Mouse (Mus musculus): ENCODE measurements at regions not wholly inside any gene's neighbourhood (a gene's known extent, or its start where the extent isn't known, plus 50 kb on each side); places are given as distances from the start of the nearest gene placed in this dataset.

DNA sequence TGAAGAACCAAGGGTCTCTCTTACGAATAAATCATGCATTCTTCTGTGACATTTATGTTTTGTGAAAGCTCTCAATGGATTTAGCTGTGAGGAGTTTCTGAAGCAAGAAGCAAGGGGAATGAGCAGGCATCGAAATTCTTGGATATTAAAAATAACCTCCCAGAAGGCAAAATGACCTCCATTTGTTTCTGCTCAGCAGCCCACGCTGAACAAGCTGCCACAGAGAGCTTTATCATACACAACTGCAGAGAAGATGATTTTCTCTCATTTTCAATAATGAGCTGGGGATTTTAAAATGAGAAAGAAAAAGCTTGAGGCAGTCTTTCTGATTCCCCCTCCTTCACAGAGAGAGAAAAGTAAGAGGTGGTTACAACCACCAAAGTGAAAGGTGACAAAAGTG lies 394.2 kb downstream of the Synb start:
- no peak for TF ChIP-seq POLR2A (IDR thresholded peaks at IDR 0.05; ENCODE audit: borderline replicate concordance, extremely low read depth, insufficient read depth, insufficient read length, poor library complexity, severe bottlenecking)
- TF ChIP-seq CTCF (IDR thresholded peaks at IDR 0.05; ENCODE audit: borderline replicate concordance, extremely low read depth, insufficient read depth, insufficient read length): no peak

Measured in brain, embryonic 14.5 days (tissue).